Mouse (Mus musculus) urinary bladder, postnatal 25 days (tissue): Measurements from ENCODE around the gene Gucy2d.

Source experiments
- DNase-seq: peaks from one replicate; pipeline ENCODE4 v3.0.0; 2022; ENCODE audit warnings: low spot score

The Gucy2d gene

DNA sequence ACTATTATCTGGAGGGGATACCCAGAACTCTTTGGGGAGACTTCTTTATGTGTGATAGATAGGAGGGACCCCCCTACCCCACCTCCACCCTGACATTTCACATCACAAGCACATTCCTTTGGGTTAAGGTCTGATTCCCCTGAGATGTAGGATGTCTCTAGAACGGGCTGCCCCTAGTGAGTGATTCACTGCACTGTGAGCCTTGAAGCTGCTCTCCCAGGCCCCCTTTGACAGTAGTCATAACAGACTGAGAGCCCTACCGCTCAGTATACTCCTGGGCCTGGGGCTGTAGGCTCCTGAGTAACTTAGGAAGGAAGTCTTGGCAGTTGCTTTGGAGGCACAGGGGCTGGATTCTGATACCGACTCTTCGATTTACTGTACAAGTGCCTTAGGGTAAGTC lies 50.1 kb downstream of the Gucy2d start:
- DNase-seq: no peak

DNA sequence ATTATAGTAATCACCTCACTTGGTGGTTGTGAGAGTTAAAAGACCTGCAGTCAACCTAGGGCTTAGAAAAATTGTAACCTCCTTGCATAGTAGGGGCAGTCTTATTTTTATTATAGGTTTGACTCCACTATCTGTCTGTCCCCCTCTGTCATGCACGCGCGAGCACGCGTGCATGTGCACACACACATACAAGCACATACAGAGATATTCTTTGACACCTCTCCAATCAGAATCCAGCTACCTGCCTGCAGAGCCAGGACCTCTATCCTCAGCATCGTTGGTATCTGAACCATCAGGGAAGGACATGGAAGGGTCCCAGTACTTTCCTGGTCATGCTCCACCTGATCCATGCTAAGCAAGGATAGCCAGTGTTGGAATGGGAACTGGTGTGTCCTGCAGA lies 50.7 kb downstream of the Gucy2d start:
- no peak for DNase-seq

DNA sequence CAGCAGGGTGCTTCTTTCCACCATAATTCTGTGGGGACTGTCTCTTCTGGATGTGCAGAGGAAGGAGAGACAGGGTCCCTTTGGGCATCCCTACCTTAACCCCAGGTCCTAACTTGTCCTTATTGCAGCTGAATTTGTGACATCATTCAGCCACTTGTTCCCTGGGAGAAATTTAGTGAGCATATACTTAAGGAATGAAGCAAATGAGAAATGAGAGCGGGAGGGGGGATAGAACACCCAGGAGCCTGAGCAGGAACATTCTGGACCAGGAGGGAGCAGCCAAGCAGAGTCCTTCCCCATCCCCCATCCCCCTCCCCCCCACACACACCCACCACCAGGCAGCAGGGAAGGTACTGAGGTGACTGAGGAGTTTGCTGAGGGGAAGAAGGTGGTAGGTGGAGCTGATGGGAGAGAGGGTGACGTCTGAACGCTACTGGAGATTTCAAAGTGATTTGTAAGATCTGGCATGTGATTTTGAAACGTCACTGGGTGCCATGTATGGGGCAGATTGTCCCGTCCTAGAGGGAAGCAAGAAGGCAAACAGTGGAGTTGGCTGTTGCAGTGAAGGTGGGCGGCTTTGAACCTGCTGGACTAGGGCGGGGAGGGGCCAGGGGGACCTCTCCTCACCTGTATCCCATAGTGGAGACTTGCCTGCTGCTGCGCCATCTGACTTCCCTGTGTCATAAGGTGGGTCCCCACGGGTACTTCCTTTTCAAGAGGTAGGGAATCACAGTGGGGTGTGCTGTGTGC lies 51.4 kb downstream of the Gucy2d start:
- DNase-seq: no peak

DNA sequence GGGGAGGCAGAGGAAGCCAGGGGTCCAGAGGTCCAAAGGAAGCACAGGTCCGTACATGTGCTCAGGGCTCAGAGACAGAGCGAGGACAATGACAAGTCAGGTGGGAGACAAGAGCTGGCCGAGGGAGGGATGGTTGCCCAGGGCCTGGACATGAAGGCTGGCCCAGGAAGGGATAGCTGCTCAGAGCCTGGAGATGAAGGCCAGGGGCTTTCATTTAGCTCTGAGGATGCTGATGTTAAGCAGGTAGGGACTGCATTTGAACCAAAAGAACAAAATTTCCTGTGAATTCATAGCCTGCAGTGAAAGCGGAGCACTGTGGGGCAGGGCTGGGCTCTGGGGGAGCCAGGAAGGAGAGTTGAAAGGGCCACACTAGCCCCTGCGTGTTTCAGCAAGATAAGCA lies 52.1 kb downstream of the Gucy2d start:
- no peak for DNase-seq

DNA sequence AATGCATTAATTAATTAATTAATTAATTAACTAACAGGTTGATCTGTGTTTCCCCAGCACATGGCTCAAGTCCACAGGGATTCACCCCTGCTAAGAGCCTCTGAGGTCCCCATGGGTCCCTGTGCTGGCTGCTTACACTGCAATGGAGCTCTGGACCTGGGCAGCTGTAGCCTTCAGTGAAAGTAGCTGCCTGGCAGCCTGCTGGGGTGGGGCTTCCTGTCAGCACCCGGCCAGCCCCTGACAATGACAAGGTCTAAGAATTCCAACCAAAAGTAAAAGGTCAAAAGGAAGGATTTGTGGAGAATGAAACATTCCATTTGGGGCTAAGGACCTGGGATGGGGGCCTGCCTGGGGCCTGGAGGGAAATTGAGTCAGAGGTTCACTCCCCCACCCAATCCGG lies 53.1 kb downstream of the Gucy2d start:
- no peak for DNase-seq

DNA sequence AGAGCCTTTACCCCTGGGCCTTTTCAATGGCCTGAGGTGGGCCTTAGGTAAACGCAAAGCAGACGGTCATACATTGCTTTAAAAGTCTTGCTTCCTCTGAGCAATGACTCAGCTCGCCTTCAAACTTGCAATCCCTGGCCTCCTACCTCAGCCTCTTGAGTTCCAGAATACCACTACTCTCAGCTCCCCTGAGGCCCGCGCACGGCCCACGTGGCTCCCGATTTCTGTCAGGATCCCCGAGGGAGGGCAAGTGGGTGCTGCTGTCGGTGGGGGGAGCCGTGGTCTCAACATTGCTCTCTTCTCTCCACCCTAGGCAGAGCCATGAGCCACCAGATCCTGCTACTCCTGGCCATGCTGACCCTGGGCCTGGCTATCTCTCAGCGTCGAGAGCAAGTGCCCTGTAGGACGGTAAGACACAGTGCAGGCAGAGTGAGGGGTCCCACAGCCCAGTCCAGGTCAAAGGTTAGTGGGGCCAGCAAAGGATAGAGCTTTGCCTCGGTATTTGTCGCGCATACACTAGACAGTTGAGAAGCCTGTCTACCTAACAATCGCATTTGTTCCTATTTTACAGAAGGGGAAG lies 53.8 kb downstream of the Gucy2d start:
- DNase-seq: no peak

DNA sequence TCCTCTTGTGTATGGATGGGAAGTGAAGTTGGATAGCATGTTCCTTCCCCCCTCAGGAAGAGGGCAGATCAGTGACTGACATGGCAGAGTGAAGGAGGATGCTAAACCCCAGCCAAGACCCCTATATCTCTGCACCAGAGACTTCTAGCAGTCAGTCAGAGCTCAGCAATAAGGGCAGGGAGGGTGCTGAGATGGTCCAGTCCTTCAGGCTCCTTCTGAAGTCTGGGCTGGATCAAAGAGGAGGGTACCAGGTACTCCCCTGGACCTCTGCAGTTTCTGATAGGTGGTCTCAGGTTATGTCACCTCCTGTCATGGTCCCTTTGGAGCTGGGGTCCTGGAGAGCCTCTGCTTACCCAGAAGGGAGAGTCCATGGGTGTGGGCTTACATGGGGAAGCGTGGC lies 55.4 kb downstream of the Gucy2d start:
- no peak for DNase-seq

DNA sequence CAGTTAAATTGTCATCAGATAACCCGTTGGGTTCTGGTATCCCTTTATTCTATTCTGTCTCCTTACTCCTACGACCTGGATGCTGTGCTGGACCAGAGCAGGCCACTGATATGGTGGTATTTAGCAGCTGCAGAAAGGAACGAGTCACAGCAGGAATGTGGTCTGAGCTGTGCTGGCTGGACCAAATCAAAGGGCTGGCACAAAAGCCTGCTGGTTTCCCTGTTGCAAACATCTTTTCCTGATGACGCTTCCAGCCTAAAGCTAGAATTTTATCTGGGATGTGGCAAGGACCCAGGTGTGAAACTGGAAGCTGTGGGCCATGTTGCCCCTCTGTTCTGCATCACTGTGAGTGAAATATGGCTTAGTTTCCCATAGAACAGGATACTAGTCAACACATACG lies 57.2 kb downstream of the Gucy2d start:
- no peak for DNase-seq

DNA sequence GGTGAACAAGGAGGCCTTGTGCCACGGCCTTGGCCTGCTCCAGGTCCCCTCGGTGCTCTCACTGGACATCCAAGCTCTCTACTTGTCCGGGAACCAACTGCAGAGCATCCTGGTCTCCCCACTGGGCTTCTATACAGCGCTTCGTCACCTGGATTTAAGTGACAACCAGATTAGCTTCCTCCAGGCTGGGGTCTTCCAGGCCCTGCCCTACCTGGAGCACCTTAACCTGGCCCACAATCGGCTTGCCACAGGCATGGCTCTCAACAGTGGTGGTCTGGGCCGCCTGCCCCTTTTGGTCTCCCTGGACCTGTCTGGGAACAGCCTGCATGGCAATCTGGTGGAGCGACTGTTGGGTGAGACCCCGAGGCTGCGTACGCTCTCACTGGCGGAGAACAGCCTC lies 57.9 kb downstream of the Gucy2d start:
- no peak for DNase-seq

DNA sequence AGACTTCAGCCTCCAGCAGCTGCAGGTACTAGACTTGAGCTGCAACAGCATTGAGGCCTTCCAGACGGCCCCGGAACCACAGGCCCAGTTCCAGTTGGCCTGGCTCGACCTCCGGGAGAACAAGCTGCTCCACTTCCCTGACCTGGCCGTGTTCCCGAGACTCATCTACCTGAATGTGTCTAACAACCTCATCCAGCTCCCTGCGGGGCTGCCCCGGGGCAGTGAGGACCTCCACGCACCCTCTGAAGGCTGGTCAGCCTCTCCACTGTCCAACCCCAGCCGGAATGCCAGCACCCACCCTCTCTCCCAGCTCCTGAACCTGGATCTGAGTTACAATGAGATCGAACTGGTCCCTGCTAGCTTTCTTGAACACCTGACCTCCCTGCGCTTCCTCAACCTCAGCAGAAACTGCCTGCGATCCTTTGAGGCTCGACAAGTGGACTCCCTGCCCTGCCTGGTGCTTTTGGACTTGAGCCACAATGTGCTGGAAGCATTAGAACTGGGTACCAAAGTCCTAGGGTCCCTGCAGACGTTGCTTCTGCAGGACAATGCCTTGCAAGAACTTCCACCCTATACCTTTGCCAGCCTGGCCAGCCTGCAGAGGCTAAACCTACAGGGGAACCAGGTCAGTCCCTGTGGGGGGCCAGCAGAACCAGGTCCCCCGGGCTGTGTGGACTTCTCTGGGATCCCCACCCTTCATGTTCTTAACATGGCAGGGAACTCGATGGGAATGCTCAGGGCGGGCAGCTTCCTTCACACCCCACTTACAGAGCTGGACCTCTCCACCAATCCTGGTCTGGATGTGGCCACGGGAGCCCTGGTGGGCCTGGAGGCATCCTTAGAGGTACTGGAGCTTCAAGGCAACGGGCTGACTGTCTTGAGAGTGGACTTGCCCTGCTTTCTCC lies 58.7 kb downstream of the Gucy2d start:
- no peak for DNase-seq

DNA sequence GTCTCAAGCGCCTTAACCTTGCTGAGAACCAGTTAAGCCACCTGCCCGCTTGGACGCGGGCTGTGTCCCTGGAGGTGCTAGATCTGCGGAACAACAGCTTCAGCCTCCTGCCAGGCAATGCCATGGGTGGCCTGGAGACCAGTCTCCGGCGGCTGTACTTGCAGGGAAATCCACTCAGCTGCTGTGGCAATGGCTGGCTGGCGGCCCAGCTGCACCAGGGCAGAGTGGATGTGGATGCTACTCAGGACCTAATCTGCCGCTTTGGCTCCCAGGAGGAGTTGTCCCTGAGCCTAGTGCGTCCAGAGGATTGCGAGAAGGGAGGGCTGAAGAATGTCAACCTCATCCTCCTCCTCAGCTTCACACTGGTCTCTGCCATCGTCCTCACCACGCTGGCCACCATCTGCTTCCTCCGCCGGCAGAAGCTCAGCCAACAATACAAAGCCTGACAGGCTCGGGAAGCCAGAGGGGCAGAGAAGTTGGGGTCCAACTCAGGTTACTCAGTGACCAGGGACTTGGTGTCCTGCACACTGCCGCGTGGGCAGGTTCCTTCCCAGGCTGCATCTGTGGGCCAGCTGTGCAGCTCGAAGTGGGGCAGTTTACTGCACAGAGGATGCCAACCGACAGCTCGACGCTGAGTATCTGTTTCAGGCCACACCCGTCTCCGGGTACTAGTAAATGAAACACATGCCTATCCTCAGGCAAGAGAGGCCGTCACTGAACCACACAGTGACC lies 59.5 kb downstream of the Gucy2d start:
- no peak for DNase-seq

DNA sequence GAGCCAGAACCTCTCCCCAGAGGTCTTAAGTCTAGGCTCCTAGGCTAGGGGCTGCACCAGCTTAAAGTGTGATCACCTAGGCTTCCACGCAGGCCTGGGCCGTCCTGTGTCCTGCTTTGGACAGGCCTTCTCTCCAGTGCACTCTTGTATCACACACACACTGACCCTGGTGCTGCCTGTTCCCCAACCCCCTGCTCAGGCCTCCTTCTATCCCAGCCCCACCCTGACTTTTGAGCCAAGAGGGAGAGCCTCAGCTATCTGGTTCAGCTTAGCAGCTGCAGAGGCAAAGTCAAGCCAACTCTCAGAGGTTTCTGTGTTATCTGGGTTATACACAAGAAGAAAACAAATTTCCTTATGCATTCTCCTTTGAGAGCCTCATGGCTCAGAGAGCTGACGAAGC lies 60.3 kb downstream of the Gucy2d start:
- DNase-seq: peak; percentile 39

DNA sequence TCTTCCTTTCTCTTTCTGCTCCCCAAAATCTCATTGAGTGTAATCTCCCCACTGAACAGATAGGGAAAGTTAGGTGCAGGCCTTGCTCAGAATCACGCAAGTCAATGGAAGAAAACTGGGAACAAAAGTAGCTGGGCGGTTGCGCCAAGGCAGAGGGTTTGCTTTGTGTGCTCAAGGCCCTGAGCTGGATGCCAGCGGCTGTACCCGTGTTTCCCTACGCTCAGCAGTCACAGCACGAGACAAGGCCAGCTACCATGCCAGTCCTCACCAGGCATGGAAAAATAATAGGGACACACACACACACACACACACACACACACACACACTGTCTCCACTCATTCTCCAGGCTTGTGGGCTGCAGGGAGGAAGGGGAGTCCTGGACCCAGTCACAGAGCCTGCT lies 60.9 kb downstream of the Gucy2d start:
- no peak for DNase-seq

DNA sequence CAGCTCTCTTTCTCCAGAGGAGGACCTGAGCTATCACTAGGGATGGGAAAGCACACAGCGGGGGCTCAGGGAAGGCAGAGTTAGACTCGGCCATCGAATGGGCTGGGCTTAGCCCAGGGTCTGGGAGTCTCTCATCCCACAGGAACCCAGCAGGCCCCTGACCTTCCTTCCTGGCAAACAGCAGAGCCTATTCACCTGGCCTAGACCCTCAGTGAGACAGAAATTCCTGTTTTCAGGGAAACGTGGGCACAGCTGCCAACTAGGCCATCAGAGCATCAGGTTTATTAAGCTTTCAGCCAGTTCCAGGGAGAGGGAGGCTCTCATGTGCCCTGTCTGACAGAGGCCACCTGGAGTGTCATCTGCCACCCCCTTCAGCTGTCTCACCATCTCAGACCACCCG lies 62.7 kb downstream of the Gucy2d start:
- no peak for DNase-seq

DNA sequence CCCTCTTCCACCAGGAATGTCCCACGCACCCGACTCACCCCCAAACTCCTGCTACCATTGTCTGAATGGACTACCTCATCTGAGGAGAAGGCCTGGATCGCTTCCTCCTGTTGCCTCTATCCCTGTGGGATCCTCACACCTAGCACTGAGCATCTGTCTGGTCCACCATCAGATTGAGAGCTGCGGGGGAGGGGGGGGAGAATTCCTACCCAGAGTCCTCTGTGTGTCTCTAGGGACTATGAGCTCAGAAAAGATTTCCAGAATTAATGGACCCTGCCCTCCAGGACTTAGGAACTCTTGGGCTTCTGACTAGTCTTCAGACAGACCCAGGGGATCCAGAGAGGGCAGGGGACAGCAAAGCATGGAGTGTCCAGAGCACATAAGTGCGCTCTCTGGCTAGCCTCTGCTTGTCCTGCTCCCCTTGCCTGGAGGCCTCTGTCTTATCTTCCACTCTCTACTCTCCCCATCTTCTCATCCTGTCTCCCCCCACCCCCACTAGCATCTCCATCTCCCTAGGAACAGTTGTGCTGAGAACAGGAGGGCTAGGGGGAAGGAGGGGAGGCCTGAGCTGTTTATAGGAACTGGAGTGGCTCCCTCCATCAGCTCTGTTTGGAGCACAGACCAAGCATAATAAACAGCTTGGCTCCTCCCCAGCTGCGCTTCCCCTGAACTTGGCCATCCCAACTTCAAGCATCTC lies 63.9 kb downstream of the Gucy2d start:
- no peak for DNase-seq

DNA sequence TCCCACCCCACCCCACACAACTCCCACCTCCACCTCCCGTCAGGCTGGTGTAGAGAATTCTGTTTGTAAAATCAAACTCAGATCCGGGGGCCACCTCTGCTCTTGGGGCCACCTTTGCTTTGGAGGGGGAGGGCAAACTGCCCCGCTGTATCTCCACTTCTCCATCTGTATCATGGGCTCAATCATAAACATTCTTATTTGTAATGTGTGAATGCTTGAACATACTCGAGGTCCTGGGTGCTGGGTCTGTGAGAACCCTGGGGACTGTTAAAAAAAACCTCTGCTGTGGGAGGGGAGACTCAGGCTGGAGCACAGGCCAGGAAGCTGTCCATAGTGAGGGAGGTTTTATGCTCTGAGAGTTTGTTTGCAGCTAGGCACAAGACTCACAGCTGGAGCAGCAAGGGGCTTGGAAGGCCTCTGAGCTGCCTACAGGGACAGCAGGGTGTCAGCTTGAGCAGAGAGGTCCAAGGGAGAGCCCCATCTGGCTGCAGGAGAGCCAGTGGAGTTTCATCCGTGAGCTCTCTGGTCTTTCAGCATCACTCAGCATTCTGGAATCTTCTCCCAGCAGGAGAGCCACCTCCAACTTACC lies 64.6 kb downstream of the Gucy2d start:
- no peak for DNase-seq

DNA sequence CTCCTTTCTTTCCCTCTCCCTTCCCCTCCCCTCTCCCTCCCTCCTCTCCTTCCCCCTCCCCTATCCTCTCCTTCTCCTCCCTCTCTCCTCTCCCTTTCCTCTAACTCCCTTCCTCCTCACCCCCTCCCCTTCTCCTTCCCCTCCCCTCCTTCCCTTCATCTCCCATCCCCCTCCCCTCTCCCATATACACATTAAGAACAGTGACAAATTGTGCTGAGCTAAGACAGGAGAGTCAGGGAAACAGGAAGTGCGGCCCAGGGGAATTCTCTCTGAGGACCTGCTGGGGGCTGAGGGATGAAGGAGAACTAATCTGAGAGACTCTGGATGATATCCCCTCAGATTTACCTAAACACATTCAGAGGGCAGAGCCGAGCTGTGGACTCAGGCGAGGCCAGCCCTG lies 65.4 kb downstream of the Gucy2d start:
- no peak for DNase-seq

DNA sequence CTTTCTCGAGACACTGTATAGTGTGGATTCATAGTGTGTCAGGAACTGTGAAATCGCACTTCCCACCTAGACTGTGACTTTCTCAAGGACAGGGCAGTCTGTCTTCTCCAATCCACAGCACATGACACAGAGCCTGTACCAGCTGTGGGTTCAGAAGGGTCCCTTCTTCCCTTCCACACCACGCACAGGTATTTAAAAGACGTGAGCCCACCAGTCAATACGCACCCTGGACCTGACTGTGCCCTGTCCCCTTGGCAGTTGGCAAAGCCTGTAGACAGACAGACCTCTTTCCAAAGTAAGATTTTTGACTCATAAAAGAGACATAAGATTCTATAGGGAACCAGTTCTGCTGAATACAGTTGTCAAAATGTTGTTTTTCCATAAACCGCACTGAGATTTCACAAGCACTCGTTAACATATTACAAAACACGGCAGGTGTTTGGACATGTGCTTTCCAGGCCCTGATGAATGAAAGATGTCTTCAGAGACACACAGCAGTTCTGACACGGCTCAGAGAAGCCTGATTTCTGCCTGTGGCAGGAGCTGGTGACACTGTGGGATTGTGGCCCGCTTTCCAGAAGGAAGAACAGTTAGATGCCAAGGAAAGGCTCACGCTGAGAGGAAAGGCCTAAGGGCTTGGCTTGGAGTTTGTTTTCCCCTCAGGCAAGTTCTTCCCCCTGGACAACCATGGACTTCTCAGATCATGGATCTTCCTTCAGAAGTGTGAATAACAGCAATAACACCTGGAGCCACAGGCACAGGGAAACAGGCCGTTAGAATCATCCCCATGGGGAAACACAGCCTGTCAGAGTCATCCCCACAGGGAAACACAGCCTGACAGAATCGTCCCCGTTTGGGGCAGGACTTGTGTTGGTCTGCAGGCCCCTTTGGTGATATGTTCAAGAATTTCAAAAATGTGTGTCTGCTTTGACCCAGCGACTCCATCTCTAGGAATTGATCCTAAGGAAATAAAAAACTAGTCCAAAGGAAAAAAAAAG lies 71.0 kb downstream of the Gucy2d start:
- no peak for DNase-seq

DNA sequence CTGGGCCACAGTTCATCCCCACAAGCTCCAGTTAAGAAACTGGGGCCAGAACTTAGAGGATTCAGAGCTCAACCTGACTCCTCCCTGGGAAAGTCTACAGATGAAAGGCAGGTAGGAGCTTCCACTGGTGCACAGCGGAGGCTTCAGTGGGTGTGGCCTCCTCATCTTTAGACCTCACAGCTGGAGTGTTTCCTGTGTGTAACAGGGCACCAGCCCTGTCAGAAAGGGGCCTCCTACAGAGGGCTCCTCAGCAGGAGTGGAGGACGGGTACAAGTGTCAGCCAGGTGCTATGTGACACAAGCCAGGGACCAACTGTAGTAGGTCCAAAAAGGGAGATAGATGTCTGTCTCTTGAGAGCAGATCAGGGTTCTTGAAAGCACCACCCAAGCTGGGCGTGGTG lies 73.0 kb downstream of the Gucy2d start:
- no peak for DNase-seq

DNA sequence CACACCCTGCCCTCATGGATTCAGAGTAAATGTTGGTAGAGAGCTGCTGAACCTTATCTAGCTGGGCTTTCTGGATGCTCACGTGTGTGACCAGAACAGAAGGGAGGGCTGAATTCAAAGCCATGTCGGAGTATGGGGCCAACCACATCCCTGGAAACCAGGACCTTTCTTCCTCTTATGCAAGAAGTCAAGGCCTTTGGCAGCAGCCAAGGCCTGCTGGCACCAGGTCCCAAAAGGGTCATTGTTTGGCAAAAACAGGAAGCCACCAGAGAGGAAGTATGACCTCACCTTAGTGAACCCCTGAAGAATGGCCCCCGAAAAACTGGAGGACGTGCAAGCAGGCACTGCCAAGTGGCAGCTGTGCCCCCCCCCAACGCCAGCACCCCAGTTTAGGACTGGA lies 82.4 kb downstream of the Gucy2d start:
- no peak for DNase-seq
